Mouse (Mus musculus) embryonic fibroblast, embryonic 13.5 days (primary cell): ENCODE data around the gene Zfp541.

Experiments used
- CTCF ChIP-seq: IDR thresholded peaks from 2 replicates; pipeline ENCODE4 v1.5.1; 2011; ENCODE audit warnings: mild to moderate bottlenecking, control low read depth, low read length, moderate library complexity, borderline replicate concordance; ENCODE audit not compliant: insufficient read depth
- POLR2A ChIP-seq: IDR thresholded peaks from 2 replicates; pipeline ENCODE4 v1.6.1; 2011; ENCODE audit warnings: low read depth, mild to moderate bottlenecking, control low read depth, low read length, moderate library complexity

- no peak for TF ChIP-seq CTCF
- no peak for TF ChIP-seq POLR2A
Observed at GRCm38 (mm10) chr7:16053105-16053504, 8.5 kb upstream of the Zfp541 start.
